Mouse (Mus musculus) left cerebral cortex, postnatal 14 days (tissue): ENCODE measurements around the gene Hspa2. TPM values are rescaled to one million over a fixed set of nuclear protein-coding genes. Genes with fewer than 3 reads are reported as not detected.
A peak's percentile ranks its signal among the peaks of the same experiment; 100 is the strongest.

Source experiments
- DNase-seq, 2 experiments: peaks; one replicate each; pipeline ENCODE4 v3.0.0; 2021 to 2022; ENCODE audit warnings: low spot score in 2 of 2, mixed read lengths in 1 of 2
- intact Hi-C: fragments of 180-260 bp; cut with DNase I; formaldehyde crosslinking; loops from one replicate; pipeline ENCODE4 v1.15.1; 2025
- long read RNA-seq, 2 experiments: library from polyadenylated mRNA; stranded (forward); transcript quantifications; one replicate each; pipeline ENCODE4 v2.0.0; 2021
- total RNA-seq, 2 experiments: library from RNA; stranded (reverse); gene quantifications; 2 replicates each; pipeline ENCODE4 v1.2.3; 2021

Gene Hspa2
- total RNA-seq, result 10 to 100 TPM; 62.1 to 68.6 TPM
- long read RNA-seq, experiment 1, transcript Hspa2-202 (1 exons, 2,526 nt), result major isoform, 162 of 167 reads
- long read RNA-seq, experiment 1, transcript Hspa2-201 (2 exons, 2,524 nt), result minor isoform, 5 of 167 reads
- long read RNA-seq, experiment 1, partial matches to known transcripts, result 0 of 167 reads
- long read RNA-seq, experiment 1, other reads (novel, unspliced or antisense), result 0 of 167 reads
- long read RNA-seq, experiment 2, transcript Hspa2-202 (1 exons, 2,526 nt), result major isoform, 167 of 169 reads
- long read RNA-seq, experiment 2, partial matches to known transcripts, result 0 of 169 reads
- long read RNA-seq, experiment 2, other reads (novel, unspliced or antisense), result 0 of 169 reads

GRCm38 (mm10) chr12:76403886-76404537 is at the start of gene Hspa2:
Gene Hspa2, plus strand, starts transcription at chr12:76404176.
- DNase-seq, result peak; percentile 100
- intact Hi-C loops, result loop anchor here (2.0 to 5.0 kb wide), 2 partner anchors 33 to 68 kb away; partner anchors contain the start of gene Zbtb1

DNA sequence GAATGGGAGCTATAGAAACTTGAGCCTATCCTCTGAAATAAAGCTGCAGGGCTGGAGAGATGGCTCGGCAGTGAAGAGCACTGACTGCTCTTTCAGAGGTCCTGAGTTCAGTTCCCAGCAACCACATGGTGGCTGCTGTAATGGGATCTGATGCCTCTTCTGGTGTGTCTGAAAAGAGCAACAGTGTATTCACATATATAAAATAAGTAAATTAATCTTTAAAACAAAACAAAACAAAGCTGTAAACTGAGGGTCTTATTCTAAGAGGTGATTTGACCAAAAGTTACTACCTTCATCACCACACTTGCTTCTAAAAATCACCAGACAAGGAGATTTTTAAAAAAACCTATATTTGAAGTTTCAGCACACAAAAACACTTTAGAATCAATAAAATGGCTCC is 43.1 kb upstream of the Hspa2 start:
- intact Hi-C loops, result no loop called here
- no peak for DNase-seq

DNA sequence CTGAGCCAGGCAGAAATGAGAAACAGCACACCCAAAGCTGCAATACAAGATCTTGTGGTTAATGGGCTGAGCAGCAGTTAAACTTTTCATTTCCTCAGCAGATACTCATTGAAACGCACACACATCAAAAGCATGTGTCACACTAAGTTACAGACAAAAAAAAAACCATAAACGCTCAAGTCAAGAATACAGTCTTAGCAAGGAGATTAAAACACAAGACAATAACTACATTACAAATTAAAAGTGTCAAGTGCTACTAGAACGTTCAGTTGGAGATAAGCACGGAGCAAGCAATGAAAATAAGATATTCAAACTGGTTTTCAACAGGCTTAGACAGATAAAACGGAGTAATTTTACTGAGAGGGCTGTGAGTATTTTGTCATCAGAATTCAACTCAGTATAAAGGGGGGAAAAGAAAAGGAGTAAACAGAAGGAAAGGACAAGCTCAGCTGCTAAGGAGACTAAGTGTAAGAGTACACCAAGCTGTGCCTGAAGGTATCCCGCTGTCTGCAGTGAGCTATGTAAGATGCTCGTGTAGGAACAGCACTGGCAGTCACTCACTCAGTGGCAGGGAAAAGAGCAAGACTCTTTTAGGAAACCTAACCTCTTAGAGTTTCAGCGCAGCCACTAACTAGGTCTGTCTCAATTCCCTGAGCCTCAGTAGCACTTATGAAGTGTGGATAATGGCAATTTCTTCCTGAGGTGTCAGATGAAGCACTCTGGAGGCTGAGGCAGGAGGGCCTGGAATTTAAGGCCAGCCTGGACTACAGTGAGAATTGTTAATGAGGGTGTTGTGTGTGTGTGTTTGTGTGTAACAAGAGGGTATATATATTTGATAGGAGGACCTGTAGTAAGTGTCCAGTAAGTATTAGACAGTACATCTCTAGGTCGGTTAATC is 42.3 kb upstream of the Hspa2 start:
- intact Hi-C loops, result no loop called here
- DNase-seq, result no peak

GRCm38 (mm10) chr12:76362303-76362676 is 41.7 kb upstream of the Hspa2 start:
- intact Hi-C loops, result no loop called here
- no peak for DNase-seq

DNA sequence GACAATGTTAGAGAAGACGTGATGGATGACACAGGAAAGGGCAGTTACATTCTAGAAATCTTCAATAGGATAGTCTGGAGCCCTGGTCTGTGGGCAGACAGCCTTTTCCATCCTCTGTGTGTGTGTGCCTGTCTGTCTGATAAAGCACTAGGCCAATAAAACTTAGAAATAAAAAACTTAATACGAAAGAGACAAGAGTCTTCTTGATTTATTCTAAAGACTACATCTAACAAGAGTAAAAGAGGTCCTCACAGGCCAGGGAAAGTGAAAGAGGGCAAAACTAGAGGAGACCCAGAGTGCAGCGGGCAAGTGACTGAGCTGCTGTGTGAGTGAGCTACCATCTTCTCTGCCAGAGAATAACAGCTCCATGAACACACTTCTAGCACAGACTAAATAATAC is 37.7 kb upstream of the Hspa2 start:
- no peak for DNase-seq
- intact Hi-C loops, result loop anchor here (5.0 kb wide), 1 partner anchor 106 kb away; no protein-coding TSS in a partner anchor

DNA sequence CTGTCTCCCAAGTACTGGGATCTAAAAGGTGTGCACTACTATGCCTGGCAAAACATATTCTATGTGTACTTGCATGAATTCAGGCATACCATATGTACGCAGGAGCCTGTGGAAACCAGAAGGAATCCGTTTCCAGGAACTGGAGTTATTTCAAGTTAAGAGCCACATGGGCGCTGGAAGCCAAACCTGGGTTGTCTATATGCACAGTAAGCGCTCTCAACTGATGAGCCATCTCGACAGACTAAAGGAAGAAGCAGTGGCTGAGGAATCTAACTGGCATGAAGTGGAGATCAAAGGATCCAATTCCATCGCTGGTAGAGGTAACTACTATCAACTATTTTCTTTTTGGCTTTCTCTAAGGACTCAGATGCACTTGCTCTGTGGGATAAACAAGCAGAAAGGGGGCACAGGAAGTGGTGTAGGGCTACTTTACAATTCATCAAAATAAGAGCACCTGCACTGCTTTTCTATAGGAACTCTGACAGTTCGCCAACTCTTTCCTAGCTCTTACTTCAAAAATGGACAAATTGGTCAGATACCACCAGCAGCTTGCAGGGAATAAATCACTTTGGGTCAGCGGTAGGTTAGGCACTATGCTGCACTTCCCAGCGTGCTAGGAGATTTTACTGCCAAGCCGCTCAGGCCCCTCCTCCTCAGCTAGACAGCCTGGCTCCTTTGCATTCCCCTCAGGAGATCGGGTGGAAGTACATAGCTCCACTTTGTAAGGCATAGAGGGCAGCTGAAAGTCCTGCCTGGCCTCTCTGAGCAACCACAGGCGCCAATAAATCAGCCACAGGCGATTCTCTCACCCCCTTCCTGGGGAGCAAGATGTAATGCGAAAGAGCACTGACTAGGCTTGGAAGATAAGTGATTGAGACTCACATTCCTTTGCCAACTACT is 36.6 kb upstream of the Hspa2 start:
- intact Hi-C loops, result loop anchor here (5.0 kb wide), 1 partner anchor 105 kb away; no protein-coding TSS in a partner anchor

DNA sequence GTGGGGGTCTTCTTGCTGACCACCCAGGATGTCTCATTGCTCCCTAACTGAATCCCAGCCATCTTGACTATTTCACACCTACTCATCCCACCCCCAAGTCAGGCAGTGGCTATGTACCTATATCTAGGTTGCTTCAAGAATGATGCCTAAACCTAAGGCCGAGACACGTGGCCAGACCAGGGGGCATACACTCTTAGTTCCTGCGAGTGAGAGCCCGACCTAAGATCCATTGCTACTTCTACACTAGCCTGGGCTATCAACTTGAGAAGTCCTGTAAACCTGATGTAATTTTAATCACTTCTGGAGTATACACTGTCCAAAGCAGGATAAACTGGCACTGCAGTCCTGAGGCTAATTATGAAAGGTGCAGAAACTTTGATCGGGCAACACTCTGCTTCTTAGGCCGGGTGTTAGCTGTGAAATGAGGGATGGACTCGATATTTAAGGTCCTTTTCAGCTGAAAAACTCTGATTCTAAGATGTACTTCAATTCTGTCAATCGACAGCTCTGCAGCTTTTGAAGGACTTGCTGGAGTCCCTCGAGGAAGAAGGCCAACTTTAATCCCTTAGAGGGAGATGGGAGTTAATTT is 35.7 kb upstream of the Hspa2 start:
- DNase-seq, result no peak
- intact Hi-C loops, result loop anchor here (5.0 kb wide), 1 partner anchor 104 kb away; no protein-coding TSS in a partner anchor

More for the DNA sequence above, 36.6 kb upstream of the Hspa2 start:
- DNase-seq, result peak in 1 of 2 experiments; percentile 44

- intact Hi-C loops, result loop anchor here (5.0 kb wide), 1 partner anchor 104 kb away; no protein-coding TSS in a partner anchor
- peak; percentile 50 to 51 for DNase-seq
Observed at GRCm38 (mm10) chr12:76368790-76369205, 35.2 kb upstream of the Hspa2 start.

DNA sequence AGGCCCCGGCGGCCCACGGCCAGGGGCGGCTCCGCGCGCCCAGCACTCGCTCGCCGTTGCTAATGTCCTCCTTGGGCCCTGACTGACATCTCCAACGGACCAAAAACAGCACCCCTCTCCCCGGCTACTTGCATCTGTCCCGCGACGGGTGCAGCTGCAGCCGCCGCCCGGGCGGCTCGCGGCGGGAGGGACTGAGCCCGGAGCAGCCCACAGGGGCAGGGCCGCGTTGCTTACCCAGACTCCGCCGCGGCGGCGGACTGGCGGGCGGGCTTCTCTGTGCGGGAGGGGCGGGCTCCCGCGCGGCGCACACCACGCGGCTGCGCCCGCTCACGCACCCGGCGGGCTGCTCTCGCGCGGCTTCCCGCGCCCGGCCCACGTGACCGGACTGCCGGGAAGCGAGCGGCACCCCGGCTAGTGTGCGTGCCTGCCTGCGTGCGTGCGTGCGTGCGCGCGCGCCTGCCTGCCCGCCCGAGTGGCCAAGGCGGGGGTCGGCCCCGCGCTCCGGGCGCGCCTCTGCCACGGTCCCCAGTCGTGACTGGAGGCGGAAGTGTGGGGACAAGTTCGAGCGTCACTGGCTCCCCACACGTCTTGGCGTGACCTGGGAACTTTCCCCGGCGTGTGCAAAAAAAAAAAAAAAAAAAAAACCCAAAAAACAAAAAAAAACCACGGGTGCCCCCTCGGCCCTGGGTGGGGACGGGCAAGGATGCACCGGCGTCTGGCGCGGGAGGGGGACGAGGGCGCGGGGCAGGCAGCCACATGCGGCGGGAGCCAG is 34.6 kb upstream of the Hspa2 start, which contains the start of gene Zbtb25:
Gene Zbtb25, minus strand, starts transcription at position 397 of the 772 bp plus-strand sequence.
- intact Hi-C loops, result loop anchor here (5.0 kb wide), 1 partner anchor 103 kb away; no protein-coding TSS in a partner anchor
- peak; percentile 91 to 95 for DNase-seq

DNA sequence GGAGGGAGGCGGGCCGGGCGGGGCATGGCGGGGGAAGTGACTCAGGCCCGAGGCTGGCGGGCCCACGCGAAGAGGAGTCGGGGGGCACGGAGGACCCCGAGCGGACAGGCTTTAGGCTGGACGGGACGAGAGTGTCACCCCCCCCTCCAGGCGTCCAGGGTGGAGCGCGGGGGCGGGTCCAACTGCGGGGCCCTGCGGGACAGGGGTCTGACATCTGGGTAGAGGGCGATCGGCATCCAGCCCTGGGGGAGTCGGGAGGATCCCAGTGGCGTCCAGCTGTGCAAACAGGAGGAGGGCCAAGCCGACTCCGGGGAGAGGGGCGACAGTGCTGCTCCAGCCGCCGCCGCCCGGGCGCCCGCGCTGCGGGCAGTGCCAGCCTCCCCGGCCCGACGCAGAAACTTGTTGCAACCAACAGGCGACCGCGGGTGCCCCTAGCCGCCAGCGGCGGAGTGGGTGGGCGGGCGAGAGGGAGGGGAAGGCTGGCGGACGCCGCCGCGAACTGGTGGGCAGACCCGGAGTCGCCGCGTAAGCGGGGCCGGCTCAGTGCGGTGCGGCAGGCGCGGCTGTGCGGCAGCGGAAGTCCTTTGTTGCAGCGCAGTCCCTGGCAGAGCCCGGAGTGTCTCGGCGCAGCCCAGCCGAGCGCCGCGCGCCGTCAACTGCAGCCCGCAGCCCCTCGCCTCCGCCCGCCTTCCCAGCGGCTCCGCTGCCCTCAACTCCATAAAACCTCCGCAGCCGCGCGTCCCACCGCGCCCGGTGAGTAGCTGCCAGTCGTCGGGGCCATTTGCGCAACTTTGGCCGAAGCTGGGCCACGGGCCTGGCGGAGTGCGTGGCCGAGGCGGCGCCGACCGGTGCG is 33.8 kb upstream of the Hspa2 start, which contains the start of gene Zbtb1:
Gene Zbtb1, plus strand, starts transcription at position 289 of the 853 bp plus-strand sequence.
- DNase-seq, result peak; percentile 82 to 84
- intact Hi-C loops, result loop anchor here (2.0 to 5.0 kb wide), 2 partner anchors 35 to 102 kb away; partner anchors contain the start of gene Hspa2

GRCm38 (mm10) chr12:76370831-76371571 is 33.0 kb upstream of the Hspa2 start:
- peak; percentile 38 to 52 for DNase-seq
- intact Hi-C loops, result loop anchor here (2.0 kb wide), 1 partner anchor 34 kb away; the partner anchor contains the start of gene Hspa2

GRCm38 (mm10) chr12:76372046-76372445 is 31.9 kb upstream of the Hspa2 start:
- DNase-seq, result no peak
- intact Hi-C loops, result no loop called here

DNA sequence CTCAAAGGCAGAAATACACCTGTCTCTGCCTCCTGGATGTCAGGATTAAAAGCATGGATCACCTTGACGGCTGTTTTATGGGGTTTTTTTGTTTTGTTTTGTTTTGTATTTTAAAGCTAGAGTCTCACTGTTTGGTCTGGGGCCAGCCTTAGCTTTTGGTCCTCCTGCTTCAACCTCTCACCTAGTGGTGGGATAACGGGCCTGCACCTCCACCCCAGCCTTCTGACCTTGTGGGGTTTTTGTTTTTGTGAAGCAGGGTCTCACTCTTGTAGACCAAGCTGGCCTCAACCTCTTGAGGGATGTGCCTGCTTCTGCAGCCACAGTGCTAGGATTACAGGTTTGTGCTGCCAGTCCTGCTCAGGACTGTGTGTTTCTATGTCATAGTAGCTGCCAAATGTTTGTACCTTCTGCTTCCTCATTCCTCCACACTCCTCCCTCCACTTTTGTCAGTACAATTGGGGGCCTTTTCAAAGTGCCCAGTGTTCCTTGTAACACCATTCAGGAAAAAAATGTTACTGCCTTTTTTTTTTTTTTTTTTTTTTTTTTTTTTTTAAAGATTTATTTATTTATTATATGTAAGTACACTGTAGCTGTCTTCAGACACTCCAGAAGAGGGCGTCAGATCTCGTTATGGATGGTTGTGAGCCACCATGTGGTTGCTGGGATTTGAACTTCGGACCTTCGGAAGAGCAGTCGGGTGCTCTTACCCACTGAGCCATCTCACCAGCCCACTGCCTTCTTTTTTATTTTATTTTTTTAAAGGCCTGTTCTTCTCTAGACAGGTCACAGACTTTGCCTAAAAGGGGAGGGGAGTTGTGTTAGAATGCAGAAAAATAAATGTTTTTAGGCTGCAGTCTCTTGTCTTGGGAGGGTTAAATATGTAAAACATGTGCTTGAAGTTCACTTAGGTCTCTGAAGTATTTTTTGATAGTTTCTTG is 30.8 kb upstream of the Hspa2 start:
- intact Hi-C loops, result no loop called here
- DNase-seq, result no peak

DNA sequence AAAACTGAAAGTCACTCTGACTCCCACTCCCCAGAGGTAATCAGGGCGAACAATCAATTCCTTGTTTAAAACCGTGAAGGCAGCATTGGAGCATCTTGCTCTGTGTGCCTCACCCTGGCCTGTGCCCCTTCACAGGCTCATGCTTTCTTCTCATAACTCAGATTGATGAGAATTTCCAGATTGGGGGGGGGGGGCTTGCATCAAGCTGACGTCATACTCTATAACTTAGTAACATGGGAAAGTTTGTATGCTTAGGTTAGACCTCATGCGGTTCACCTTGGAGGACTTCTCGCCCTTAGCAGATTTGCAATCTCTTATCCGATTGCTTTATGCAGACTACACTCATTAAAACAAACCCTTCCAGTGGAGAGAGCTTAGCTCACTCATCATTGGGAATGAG is 30.0 kb upstream of the Hspa2 start:
- DNase-seq, result no peak
- intact Hi-C loops, result no loop called here
